Mouse (Mus musculus) forebrain, embryonic 14.5 days (tissue): ENCODE results near the gene Spryd7. TPM values are rescaled to one million over a fixed set of nuclear protein-coding genes. Genes with fewer than 3 reads are reported as not detected.
"Not testable (repeated sequence)": the region's sequence is repeated elsewhere in the genome, so short reads cannot be mapped to it uniquely, and the experiment has no call there.

ENCODE experiments used
- ATAC-seq: fragments of 200-750 bp; cut with Nextera tagmentation; 2 replicates; pipeline ENCODE4 v1.8.0; 2017; ENCODE audit warnings: mild to moderate bottlenecking, moderate library complexity
- DNase-seq: peaks from one replicate; pipeline ENCODE4 v3.0.0-alpha.2; 2015; ENCODE audit warnings: low spot score
- H3K27ac ChIP-seq: fragments of 300-500 bp; sonication (generic); 2 replicates; pipeline ENCODE4 v1.5.1; 2014; ENCODE audit warnings: low read depth, mild to moderate bottlenecking, control low read depth, low read length, moderate library complexity
- H3K27me3 ChIP-seq: fragments of 300-500 bp; sonication (generic); replicated peaks from 2 replicates; pipeline ENCODE4 v1.6.1; 2014; ENCODE audit warnings: low read length, control low read depth, mixed read lengths; ENCODE audit not compliant: control insufficient read depth, insufficient read depth
- H3K36me3 ChIP-seq: fragments of 300-500 bp; sonication (generic); 2 replicates; pipeline ENCODE4 v1.6.1; 2014; ENCODE audit warnings: low read length, control low read depth; ENCODE audit not compliant: control insufficient read depth, insufficient read depth
- H3K4me1 ChIP-seq: fragments of 300-500 bp; sonication (generic); 2 replicates; pipeline ENCODE4 v1.6.1; 2014; ENCODE audit warnings: antibody characterized with exemption, low read length, control low read depth; ENCODE audit not compliant: control insufficient read depth, insufficient read depth
- H3K4me2 ChIP-seq: fragments of 300-500 bp; sonication (generic); 2 replicates; pipeline ENCODE4 v1.6.1; 2014; ENCODE audit warnings: mild to moderate bottlenecking, control low read depth, low read length
- H3K4me3 ChIP-seq: fragments of 300-500 bp; sonication (generic); 2 replicates; pipeline ENCODE4 v1.5.1; 2014; ENCODE audit warnings: low read depth, low read length, control low read depth
- H3K9ac ChIP-seq: fragments of 300-500 bp; sonication (generic); 2 replicates; pipeline ENCODE4 v1.6.1; 2014; ENCODE audit warnings: mild to moderate bottlenecking, low read length, control low read depth, moderate library complexity
- H3K9me3 ChIP-seq: fragments of 300-500 bp; sonication (generic); replicated peaks from 2 replicates; pipeline ENCODE4 v1.6.1; 2016; ENCODE audit warnings: low read length, control low read depth, mixed read lengths; ENCODE audit not compliant: control insufficient read depth
- WGBS: fragments of 180-500 bp; shearing (Covaris S2); extraction: QIAGEN DNeasy Blood & Tissue Kit; methylation state at CpG from one replicate; pipeline ENCODE4 v1.1.7; 2014; 5-methylcytosine and 5-hydroxymethylcytosine counted together
- polyA plus RNA-seq: library from polyadenylated mRNA; unstranded; fragments of >200 nt; fragmentation: Nextera tagmentation; extraction: Ambion mirVana; gene quantifications from 2 replicates; pipeline ENCODE4 v1.2.1, GENCODE M21; 2014

Spryd7 gene
- 44.1 and 50.4 TPM in 2 replicates for polyA plus RNA-seq

GRCm38 (mm10) chr14:61556289-61557147 is at the start of gene Spryd7:
Spryd7 (minus strand) TSS chr14:61556886.
- H3K36me3 ChIP-seq: no peaks in the 10 kb centered on the region
- H3K27ac ChIP-seq: peak within 1 kb of the TSS; percentile 86
- no peaks in the 10 kb centered on the region for H3K9me3 ChIP-seq
- H3K4me3 ChIP-seq: peak within 1 kb of the TSS; percentile 59
- H3K4me1 ChIP-seq: peaks cover 3% of the 10 kb centered on the region
- no peaks in the 10 kb centered on the region for H3K27me3 ChIP-seq
- peak; percentile 99 for DNase-seq
- under 1% methylated on average over 69 of the region's 72 CpGs for WGBS
- peak within 1 kb of the TSS; percentile 90 for H3K4me2 ChIP-seq
- peak within 1 kb of the TSS; percentile 78 for H3K9ac ChIP-seq
- peak; percentile 97 for ATAC-seq

- not testable (repeated sequence) for H3K27me3 ChIP-seq, ATAC-seq, H3K4me2 ChIP-seq, H3K9me3 ChIP-seq, H3K4me3 ChIP-seq, H3K9ac ChIP-seq, H3K27ac ChIP-seq, DNase-seq
- 90% methylated on average over 2 of the region's 2 CpGs for WGBS
- Histone ChIP-seq H3K36me3 (peaks cover 44% of the 10 kb centered on the region), H3K4me1 (peaks cover 12% of the 10 kb centered on the region)
These were observed 49.4 kb upstream of the Spryd7 start for GRCm38 (mm10) chr14:61606088-61606487.

GRCm38 (mm10) chr14:61604081-61604480 is 47.4 kb upstream of the Spryd7 start:
- H3K9me3 ChIP-seq: no peaks in the 10 kb centered on the region
- no peaks in the 10 kb centered on the region for H3K27me3 ChIP-seq
- no peak overlapping the region for H3K4me2 ChIP-seq
- peaks cover 44% of the 10 kb centered on the region for H3K36me3 ChIP-seq
- H3K4me1 ChIP-seq: peaks cover 20% of the 10 kb centered on the region
- H3K4me3 ChIP-seq: no peak overlapping the region
- ATAC-seq (no peak), DNase-seq (no peak)
- no peak overlapping the region for H3K27ac ChIP-seq
- H3K9ac ChIP-seq: no peak overlapping the region
- 92% methylated on average over 3 of the region's 3 CpGs for WGBS

GRCm38 (mm10) chr14:61603069-61603755 is 46.5 kb upstream of the Spryd7 start:
- peaks cover 20% of the 10 kb centered on the region for H3K4me1 ChIP-seq
- H3K4me2 ChIP-seq: peak overlapping the region; percentile 12
- H3K36me3 ChIP-seq: peaks cover 44% of the 10 kb centered on the region
- DNase-seq (peak; percentile 73), ATAC-seq (peak; percentile 56; the same call in 1 of the 2 replicates)
- no peak overlapping the region; the same call in 1 of the 2 replicates for H3K27ac ChIP-seq
- no peak overlapping the region for H3K4me3 ChIP-seq
- no peak overlapping the region for H3K9ac ChIP-seq
- H3K9me3 ChIP-seq: no peaks in the 10 kb centered on the region
- no peaks in the 10 kb centered on the region for H3K27me3 ChIP-seq
- 66% methylated on average over 8 of the region's 8 CpGs for WGBS

- H3K4me3 ChIP-seq: peak overlapping the region; percentile 78; the same call in 1 of the 2 replicates
- peak overlapping the region; percentile 69 for H3K4me2 ChIP-seq
- H3K27ac ChIP-seq: no peak overlapping the region
- no peaks in the 10 kb centered on the region for H3K27me3 ChIP-seq
- H3K9ac ChIP-seq: no peak overlapping the region
- WGBS: 89% methylated on average over 9 of the region's 9 CpGs
- ATAC-seq (no peak), DNase-seq (no peak)
- peaks cover 20% of the 10 kb centered on the region for H3K4me1 ChIP-seq
- no peaks in the 10 kb centered on the region for H3K9me3 ChIP-seq
- H3K36me3 ChIP-seq: peaks cover 34% of the 10 kb centered on the region
These were observed 44.7 kb upstream of the Spryd7 start for GRCm38 (mm10) chr14:61601348-61601747.

- H3K4me3 ChIP-seq: peak overlapping the region; percentile 78
- H3K4me1 ChIP-seq: peaks cover 20% of the 10 kb centered on the region
- H3K27ac ChIP-seq: peak overlapping the region; percentile 80
- no peaks in the 10 kb centered on the region for H3K9me3 ChIP-seq
- peaks cover 16% of the 10 kb centered on the region; the same call in 1 of the 2 replicates for H3K36me3 ChIP-seq
- peak overlapping the region; percentile 69 for H3K4me2 ChIP-seq
- peak; percentile 91 for DNase-seq
- peak overlapping the region; percentile 85 for H3K9ac ChIP-seq
- 4% methylated on average over 43 of the region's 44 CpGs for WGBS
- peak; percentile 94 for ATAC-seq
- no peaks in the 10 kb centered on the region for H3K27me3 ChIP-seq
These were observed 42.5 kb upstream of the Spryd7 start for GRCm38 (mm10) chr14:61599057-61599806.

GRCm38 (mm10) chr14:61597968-61598367 is 41.3 kb upstream of the Spryd7 start, which contains the start of gene Trim13:
Trim13 (plus strand) TSS chr14:61598247.
- Histone ChIP-seq H3K9me3 (no peaks in the 10 kb centered on the region), H3K27ac (no peak within 1 kb of the TSS), H3K27me3 (no peaks in the 10 kb centered on the region), H3K9ac (peak within 1 kb of the TSS; percentile 85; the same call in 1 of the 2 replicates), H3K4me2 (peak within 1 kb of the TSS; percentile 69), H3K36me3 (peaks cover 6% of the 10 kb centered on the region; the same call in 1 of the 2 replicates), H3K4me1 (peaks cover 18% of the 10 kb centered on the region), H3K4me3 (peak within 1 kb of the TSS; percentile 78)
- no peak for ATAC-seq
- WGBS: 53% methylated on average over 5 of the region's 5 CpGs
- DNase-seq: no peak

- Histone ChIP-seq H3K9me3 (no peaks in the 10 kb centered on the region), H3K4me2 (no peak overlapping the region), H3K4me3 (no peak overlapping the region), H3K4me1 (peaks cover 16% of the 10 kb centered on the region), H3K36me3 (peaks cover 5% of the 10 kb centered on the region; the same call in 1 of the 2 replicates), H3K9ac (no peak overlapping the region), H3K27me3 (no peaks in the 10 kb centered on the region), H3K27ac (no peak overlapping the region)
- 90% methylated on average over 9 of the region's 9 CpGs for WGBS
- ATAC-seq (no peak), DNase-seq (no peak)
These were observed 40.2 kb upstream of the Spryd7 start for GRCm38 (mm10) chr14:61596719-61597426.
